Mouse (Mus musculus) midbrain, embryonic 15.5 days (tissue): ENCODE data around the gene Tyrp1. TPM values are rescaled to one million over a fixed set of nuclear protein-coding genes. Genes with fewer than 3 reads are reported as not detected.

Source experiments
- ATAC-seq: fragments of 200-750 bp; cut with Nextera tagmentation; replicated peaks from 2 replicates; pipeline ENCODE4 v1.8.0; 2017; ENCODE audit warnings: moderate TSS enrichment
- H3K27ac ChIP-seq: fragments of 300-500 bp; sonication (generic); 2 replicates; pipeline ENCODE4 v1.5.1; 2015; ENCODE audit warnings: mild to moderate bottlenecking, inconsistent platforms
- H3K27me3 ChIP-seq: fragments of 300-500 bp; sonication (generic); replicated peaks from 2 replicates; pipeline ENCODE4 v1.6.1; 2015; ENCODE audit warnings: inconsistent platforms
- H3K36me3 ChIP-seq: fragments of 300-500 bp; sonication (generic); replicated peaks from 2 replicates; pipeline ENCODE4 v1.6.1; 2015; ENCODE audit warnings: inconsistent platforms
- H3K4me1 ChIP-seq: fragments of 300-500 bp; sonication (generic); 2 replicates; pipeline ENCODE4 v1.6.1; 2015; ENCODE audit warnings: inconsistent platforms
- H3K4me2 ChIP-seq: fragments of 300-500 bp; sonication (generic); 2 replicates; pipeline ENCODE4 v1.6.1; 2015; ENCODE audit warnings: inconsistent platforms, mild to moderate bottlenecking, moderate library complexity
- H3K4me3 ChIP-seq: fragments of 300-500 bp; sonication (generic); 2 replicates; pipeline ENCODE4 v1.5.1; 2015; ENCODE audit warnings: mild to moderate bottlenecking, inconsistent platforms
- H3K9ac ChIP-seq: fragments of 300-500 bp; sonication (generic); 2 replicates; pipeline ENCODE4 v1.6.1; 2015; ENCODE audit warnings: mild to moderate bottlenecking, inconsistent platforms
- H3K9me3 ChIP-seq: fragments of 300-500 bp; sonication (generic); 2 replicates; pipeline ENCODE4 v1.6.1; 2016; ENCODE audit warnings: inconsistent platforms
- WGBS: fragments of 180-500 bp; shearing (Covaris S2); methylation state at CpG from one replicate; pipeline ENCODE4 v1.1.7; 2015; ENCODE audit warnings: mixed read lengths; 5-methylcytosine and 5-hydroxymethylcytosine counted together
- polyA plus RNA-seq: library from polyadenylated mRNA; unstranded; fragments of >200 nt; fragmentation: Nextera tagmentation; extraction: Ambion mirVana; gene quantifications from 2 replicates; pipeline ENCODE4 v1.2.1, GENCODE M21; 2015

Gene Tyrp1
- polyA plus RNA-seq, 1 experiment from 2014 or later, result 0.21 TPM

DNA sequence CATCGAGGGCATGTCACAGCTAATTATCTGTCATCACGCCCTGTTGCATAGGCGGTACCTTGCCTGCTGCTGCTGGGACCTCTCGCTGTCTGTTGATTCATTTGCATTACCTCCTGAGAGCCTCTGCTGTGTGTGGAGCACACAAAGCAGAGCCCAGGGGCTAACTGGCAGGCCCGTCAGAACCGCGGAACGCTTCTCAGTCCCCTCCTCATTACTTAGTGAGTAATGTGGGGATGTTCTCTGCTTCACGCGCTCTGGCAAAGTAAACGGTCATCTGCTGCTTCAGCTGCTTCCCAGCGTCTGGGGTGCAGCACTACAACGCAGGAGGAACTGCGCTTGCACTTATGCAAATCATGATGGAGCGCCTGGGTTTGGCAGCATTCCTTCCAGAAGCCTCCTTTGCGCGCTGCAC lies 30.6 kb downstream of the Tyrp1 start:
- Histone ChIP-seq H3K4me2 (peak overlapping the region; percentile 80), H3K9me3 (no peaks in the 10 kb centered on the region), H3K4me1 (peaks cover 6% of the 10 kb centered on the region; the same call in 1 of the 2 replicates), H3K27ac (peak overlapping the region; percentile 45; the same call in 1 of the 2 replicates), H3K27me3 (no peaks in the 10 kb centered on the region), H3K4me3 (peak overlapping the region; percentile 40), H3K9ac (peak overlapping the region; percentile 50), H3K36me3 (no peaks in the 10 kb centered on the region)
- WGBS, result 1% methylated on average over 17 of the region's 17 CpGs
- ATAC-seq, result peak; percentile 85

DNA sequence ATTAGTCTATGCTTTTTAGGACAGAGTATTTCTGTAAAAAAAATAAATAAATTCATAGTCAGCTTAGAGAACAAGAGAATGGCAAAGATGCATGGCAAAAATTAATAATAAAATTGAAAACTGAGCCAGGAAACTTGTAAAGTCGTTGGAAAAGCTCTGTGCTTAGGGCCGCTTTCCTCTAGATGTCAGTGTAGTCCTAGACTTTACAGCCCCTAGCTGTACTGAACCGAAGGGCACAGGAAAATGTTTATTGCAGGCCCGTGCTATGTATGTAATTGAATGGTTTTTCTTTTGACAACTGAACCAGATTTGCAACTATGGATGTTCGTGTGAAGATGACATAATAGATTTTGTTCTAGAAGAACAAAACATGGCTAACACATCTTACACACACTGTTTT lies 32.1 kb downstream of the Tyrp1 start:
- Histone ChIP-seq H3K9ac (no peak overlapping the region), H3K27ac (no peak overlapping the region), H3K36me3 (no peaks in the 10 kb centered on the region), H3K4me3 (no peak overlapping the region), H3K4me2 (no peak overlapping the region), H3K9me3 (no peaks in the 10 kb centered on the region), H3K4me1 (peaks cover 6% of the 10 kb centered on the region; the same call in 1 of the 2 replicates), H3K27me3 (no peaks in the 10 kb centered on the region)
- ATAC-seq, result peak; percentile 92
- 17% methylated on average over 5 of the region's 5 CpGs for WGBS

DNA sequence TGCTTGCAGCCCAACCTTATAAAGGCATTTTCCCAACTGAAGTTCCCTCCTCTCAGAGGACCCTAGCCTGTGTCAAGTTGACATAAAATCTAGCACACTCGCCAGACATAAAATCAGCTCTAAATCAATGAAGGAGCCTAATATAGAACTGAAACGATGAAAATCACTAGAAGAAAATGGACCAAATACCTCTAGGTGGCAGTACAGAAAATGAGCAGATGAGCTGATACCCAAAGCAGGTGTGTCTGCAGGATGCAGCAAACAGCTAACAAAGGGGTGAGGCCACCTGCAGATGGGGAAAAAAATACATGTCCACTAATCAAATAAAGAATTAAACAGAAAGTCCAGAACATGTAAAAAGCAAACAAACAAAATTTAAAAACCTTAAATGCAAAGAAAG lies 35.7 kb downstream of the Tyrp1 start:
- Histone ChIP-seq H3K36me3 (no peaks in the 10 kb centered on the region), H3K27ac (no peak overlapping the region), H3K9me3 (no peaks in the 10 kb centered on the region), H3K9ac (no peak overlapping the region), H3K27me3 (no peaks in the 10 kb centered on the region), H3K4me3 (no peak overlapping the region), H3K4me1 (peaks cover 3% of the 10 kb centered on the region; the same call in 1 of the 2 replicates), H3K4me2 (no peak overlapping the region)
- ATAC-seq, result no peak
- 57% methylated on average over 2 of the region's 2 CpGs for WGBS

DNA sequence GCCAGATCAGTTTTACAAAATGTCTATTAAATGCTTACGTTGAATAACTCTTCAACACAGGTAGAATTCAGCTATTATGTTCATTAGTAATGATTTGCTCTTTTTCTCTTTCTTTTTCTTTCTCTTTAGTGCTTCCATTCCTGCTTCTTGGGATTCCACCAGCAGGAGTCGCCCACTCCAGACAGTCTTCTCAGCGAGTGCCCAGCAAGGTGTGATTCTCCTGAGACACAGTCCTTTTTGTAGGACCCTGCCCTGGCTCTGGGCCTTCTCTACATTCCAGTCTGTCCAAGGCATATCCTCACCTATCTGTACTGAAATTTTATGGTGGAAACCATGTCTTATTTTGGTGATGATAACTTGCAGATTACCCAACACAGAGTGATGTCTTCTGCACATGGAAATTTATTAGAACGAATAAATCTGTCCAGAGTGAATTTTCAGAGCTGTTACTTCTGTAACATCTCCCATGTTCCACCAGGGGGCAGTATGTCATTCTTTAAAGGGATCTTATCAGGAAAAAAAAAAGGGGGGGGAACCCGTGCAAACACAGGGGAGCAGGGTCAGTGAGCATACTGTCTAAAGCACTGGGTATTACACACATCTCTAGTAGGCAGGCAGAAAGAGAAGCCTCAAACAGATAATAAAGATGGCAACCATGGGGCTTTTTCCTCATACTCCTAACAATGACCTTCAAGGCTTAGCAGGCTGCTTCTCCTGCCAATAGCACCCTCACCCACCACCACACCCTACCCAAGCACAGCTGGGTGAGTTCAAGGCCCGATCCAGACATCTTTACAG lies 39.1 kb downstream of the Tyrp1 start:
- ATAC-seq, result no peak
- no peak overlapping the region for H3K4me3 ChIP-seq
- H3K4me1 ChIP-seq, result no peaks in the 10 kb centered on the region
- no peaks in the 10 kb centered on the region for H3K27me3 ChIP-seq
- no peaks in the 10 kb centered on the region for H3K9me3 ChIP-seq
- H3K36me3 ChIP-seq, result no peaks in the 10 kb centered on the region
- H3K27ac ChIP-seq, result no peak overlapping the region
- no peak overlapping the region for H3K9ac ChIP-seq
- WGBS, result 44% methylated on average over 6 of the region's 6 CpGs
- H3K4me2 ChIP-seq, result no peak overlapping the region

DNA sequence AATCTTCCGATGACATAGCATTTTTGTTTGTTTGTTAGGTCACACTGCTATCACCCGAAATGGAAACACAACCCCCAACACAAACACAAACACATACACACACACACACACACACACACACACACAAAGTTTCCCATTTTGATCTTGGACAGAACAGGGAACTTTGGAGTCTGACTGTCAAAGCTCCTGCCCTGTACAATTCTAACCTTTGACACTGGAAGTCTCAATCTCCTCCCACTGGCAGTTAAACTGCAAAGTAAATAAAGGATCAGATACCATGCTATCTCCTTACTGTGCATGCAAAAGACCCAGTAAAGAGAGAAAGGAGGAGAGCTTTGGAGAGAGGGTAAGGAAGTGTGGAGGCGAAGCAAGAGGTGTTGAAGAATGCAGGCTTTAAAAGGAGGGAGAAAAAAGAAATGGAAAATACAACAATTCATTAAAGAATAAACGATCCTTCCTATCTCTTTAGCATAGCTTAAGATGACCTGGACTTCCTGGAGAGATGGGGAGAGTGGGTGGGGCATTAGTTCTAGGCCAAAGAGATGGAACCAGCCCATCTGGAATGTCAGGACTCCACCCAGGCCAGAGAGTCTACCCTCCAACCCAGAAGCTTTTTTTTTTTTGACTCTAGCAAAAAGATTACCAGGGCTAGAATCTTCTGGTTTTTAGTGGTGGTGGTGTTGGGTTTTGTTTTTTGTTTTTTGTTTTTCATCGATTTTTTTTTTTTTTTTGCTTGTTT lies 40.4 kb downstream of the Tyrp1 start:
- Histone ChIP-seq H3K27ac (no peak overlapping the region), H3K4me3 (no peak overlapping the region), H3K4me2 (no peak overlapping the region), H3K36me3 (no peaks in the 10 kb centered on the region), H3K9me3 (no peaks in the 10 kb centered on the region), H3K9ac (no peak overlapping the region), H3K4me1 (no peaks in the 10 kb centered on the region), H3K27me3 (no peaks in the 10 kb centered on the region)
- 65% methylated on average over 5 of the region's 5 CpGs for WGBS
- ATAC-seq, result no peak

DNA sequence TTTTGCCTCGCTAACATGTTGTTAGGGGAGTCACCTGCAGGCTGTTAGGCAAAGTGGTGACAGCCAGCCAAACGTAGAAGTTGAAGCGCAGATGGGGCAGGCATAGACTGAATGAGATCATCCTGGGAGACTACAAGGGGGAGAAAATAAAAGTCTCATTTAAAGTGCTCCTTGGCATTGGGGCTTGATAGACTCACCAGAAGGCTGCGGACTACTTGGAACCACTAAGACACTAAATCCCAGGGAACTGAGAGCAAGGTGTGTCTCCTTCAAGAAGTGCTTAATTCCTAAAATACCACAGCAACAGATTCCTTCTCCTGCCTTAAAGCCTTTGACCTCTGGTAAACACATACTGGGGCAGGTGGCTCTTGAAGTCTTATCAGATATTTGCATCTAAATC lies 41.1 kb downstream of the Tyrp1 start:
- Histone ChIP-seq H3K27ac (no peak overlapping the region), H3K9me3 (no peaks in the 10 kb centered on the region), H3K4me2 (no peak overlapping the region), H3K4me1 (no peaks in the 10 kb centered on the region), H3K36me3 (no peaks in the 10 kb centered on the region), H3K27me3 (no peaks in the 10 kb centered on the region), H3K9ac (no peak overlapping the region), H3K4me3 (no peak overlapping the region)
- 68% methylated on average over 4 of the region's 4 CpGs for WGBS
- no peak for ATAC-seq

DNA sequence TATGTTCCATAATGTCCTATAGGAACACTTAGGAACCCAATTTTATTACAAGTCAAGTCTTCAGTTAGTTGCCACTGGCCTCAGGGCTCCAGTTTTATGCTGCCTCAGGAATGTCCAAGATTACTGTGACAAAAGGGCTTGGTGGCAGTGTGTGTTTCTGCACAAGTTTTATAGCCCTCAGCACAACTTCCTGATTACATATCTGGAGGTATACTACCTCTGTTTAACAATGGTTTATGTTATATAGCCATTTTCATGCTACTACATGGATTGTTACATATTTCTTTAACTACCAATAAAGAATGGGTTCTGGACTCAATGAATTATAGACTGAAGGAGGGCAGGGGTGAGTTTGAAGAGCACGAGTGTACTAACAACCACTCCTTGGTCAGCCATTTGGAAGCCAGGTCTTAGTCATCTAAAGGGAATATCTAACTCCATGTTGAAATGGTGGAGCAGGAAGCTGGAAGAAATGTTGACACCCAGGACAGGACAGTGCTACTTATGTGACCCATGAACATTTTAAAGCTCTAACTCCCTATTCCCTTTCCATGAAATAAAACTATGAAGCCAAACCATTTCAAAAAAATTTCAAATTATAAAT lies 48.2 kb downstream of the Tyrp1 start:
- no peak for ATAC-seq
- no peaks in the 10 kb centered on the region for H3K27me3 ChIP-seq
- no peak overlapping the region for H3K9ac ChIP-seq
- no peaks in the 10 kb centered on the region for H3K4me1 ChIP-seq
- H3K4me3 ChIP-seq, result no peak overlapping the region
- no peak overlapping the region for H3K27ac ChIP-seq
- 90% methylated on average over 1 of the region's 1 CpGs for WGBS
- H3K4me2 ChIP-seq, result no peak overlapping the region
- no peaks in the 10 kb centered on the region for H3K9me3 ChIP-seq
- H3K36me3 ChIP-seq, result no peaks in the 10 kb centered on the region

DNA sequence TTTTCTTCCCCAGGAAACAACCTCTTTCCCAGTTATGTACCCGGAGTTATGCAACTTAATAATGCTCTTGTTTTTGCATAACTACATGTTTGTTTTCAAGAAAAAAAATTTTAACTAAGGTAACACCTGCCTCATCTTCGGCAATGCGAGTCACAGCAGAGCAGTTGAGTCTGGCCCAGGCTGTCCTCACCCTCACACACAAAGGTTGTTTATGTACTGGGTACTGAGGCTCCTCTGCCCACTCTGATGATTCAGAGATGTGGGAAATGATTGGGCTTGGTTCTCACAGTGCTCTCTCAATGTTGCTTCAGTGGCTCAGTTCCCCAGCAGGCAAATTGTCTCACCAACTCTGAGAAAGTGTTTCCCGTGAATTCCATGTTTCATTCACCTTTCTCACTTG lies 52.7 kb downstream of the Tyrp1 start:
- no peaks in the 10 kb centered on the region for H3K27me3 ChIP-seq
- no peaks in the 10 kb centered on the region for H3K4me1 ChIP-seq
- no peaks in the 10 kb centered on the region for H3K9me3 ChIP-seq
- H3K27ac ChIP-seq, result no peak overlapping the region
- H3K36me3 ChIP-seq, result no peaks in the 10 kb centered on the region
- no peak for ATAC-seq
- no peak overlapping the region for H3K4me2 ChIP-seq
- H3K4me3 ChIP-seq, result no peak overlapping the region
- 89% methylated on average over 4 of the region's 4 CpGs for WGBS
- H3K9ac ChIP-seq, result no peak overlapping the region

DNA sequence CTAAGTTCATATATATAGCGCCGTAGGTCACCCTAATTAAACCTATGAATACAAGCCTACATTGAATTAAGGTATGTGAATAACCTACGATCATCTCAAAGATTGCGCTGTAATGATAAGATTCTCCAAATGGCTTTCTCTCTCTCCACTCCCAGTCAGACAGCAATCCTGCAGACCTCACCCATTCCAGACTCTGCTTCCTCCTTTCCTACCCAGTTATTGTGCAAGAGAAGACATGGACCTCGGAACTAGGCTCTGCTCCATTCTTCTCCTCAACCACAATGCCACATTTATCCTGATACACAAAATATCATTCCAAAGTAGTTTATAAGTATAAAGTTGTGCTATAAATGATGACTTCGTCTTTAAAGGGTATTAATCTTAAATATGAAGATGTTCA lies 57.1 kb downstream of the Tyrp1 start:
- Histone ChIP-seq H3K27ac (no peak overlapping the region), H3K27me3 (no peaks in the 10 kb centered on the region), H3K36me3 (no peaks in the 10 kb centered on the region), H3K9ac (no peak overlapping the region), H3K4me2 (no peak overlapping the region), H3K9me3 (no peaks in the 10 kb centered on the region), H3K4me1 (no peaks in the 10 kb centered on the region), H3K4me3 (no peak overlapping the region)
- WGBS, result 96% methylated on average over 6 of the region's 6 CpGs
- ATAC-seq, result no peak

DNA sequence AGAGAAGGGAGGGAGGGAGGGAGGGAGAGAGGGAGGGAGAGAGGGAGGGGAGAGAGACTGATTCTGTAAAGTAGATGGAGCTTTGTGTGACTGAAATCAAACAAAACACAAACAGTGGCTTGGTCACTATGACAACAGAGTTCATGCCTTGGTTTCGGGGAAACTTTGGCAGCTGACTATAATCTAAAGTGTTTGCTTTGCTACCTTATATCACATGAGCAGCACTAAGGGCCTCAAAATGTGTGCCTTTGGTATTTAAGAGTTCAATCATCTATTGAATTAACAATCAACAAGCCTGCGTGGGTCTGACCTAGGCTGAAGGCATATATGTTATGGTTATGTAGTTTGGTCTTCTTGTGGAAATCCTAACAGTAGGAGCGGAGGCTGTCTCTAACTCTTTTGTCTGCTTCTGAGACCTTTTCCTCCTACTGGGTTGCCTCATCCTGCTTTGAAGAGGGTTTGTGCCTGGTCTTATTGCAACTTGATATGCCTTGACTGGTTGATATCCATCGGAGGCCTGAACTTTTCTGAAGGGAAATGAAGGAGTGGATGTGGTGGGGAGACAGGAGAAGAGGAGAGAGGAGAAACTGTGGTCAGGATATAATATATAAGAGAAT lies 61.5 kb downstream of the Tyrp1 start:
- ATAC-seq, result no peak
- H3K36me3 ChIP-seq, result no peaks in the 10 kb centered on the region
- H3K4me1 ChIP-seq, result no peaks in the 10 kb centered on the region
- no peaks in the 10 kb centered on the region for H3K9me3 ChIP-seq
- H3K27ac ChIP-seq, result no peak overlapping the region
- WGBS, result 55% methylated on average over 4 of the region's 4 CpGs
- no peaks in the 10 kb centered on the region for H3K27me3 ChIP-seq
- H3K4me3 ChIP-seq, result no peak overlapping the region
- H3K9ac ChIP-seq, result no peak overlapping the region
- no peak overlapping the region for H3K4me2 ChIP-seq
